Comparison of ENCODE assay signal across 25 mouse cellular contexts in genomic region chr17:28050210-28050609, GRCm38 (mm10). TPM values are rescaled to one million over a fixed set of nuclear protein-coding genes. Genes with fewer than 3 reads are reported as not detected.
DNase-seq lines count a peak whose midpoint lies in the region; ATAC-seq lines count a peak whose summit lies in the region.
"Had no signal": no experiment of that assay in that cellular context is flagged by ENCODE, and none has a peak within 500 bp of the region (broad histone marks: within the 10 kb centered on the region; RNA-seq: fewer than 3 reads in every experiment).

No protein-coding gene starts in this region.

- no peak overlapping the region for H3K4me3 ChIP-seq in heart, embryonic 11.5 days (ENCODE audit: low read depth, low read length)
- no peak overlapping the region for H3K4me3 ChIP-seq in midbrain, embryonic 12.5 days
- no peak overlapping the region for H3K4me3 ChIP-seq in midbrain, embryonic 10.5 days
- H3K4me3 ChIP-seq: forebrain, embryonic 10.5 days; heart, embryonic 13.5 days; hindbrain, embryonic 13.5 days; limb, embryonic 13.5 days; liver, embryonic 13.5 days; myocyte had no signal

- ATAC-seq in heart, embryonic 11.5 days (replicated peaks; ENCODE audit: insufficient number of reproducible peaks, low FRiP score, low TSS enrichment) = no peak
- ATAC-seq in midbrain, embryonic 12.5 days (ENCODE audit: low FRiP score, low read depth) = no peak
- ATAC-seq: activated CD4-positive, CD25-positive, alpha-beta regulatory T cell, adult 4 months; forebrain, embryonic 16.5 days; inflammation-experienced regulatory T-cells, adult 6 months; midbrain, embryonic 16.5 days had no signal

- no peaks in the 10 kb centered on the region for H3K4me1 ChIP-seq in heart, embryonic 11.5 days (ENCODE audit: control insufficient read depth, insufficient read depth, low read length)
- no peaks in the 10 kb centered on the region for H3K4me1 ChIP-seq in midbrain, embryonic 12.5 days
- no peaks in the 10 kb centered on the region for H3K4me1 ChIP-seq in midbrain, embryonic 10.5 days
- H3K4me1 ChIP-seq: heart, embryonic 13.5 days; limb, embryonic 13.5 days; liver, embryonic 13.5 days had no signal

- H3K27ac ChIP-seq in heart, embryonic 11.5 days (ENCODE audit: low read depth, low read length) = no peak overlapping the region
- no peak overlapping the region for H3K27ac ChIP-seq in midbrain, embryonic 12.5 days (replicated peaks)
- no peak overlapping the region for H3K27ac ChIP-seq in midbrain, embryonic 10.5 days (replicated peaks)
- H3K27ac ChIP-seq: forebrain, embryonic 10.5 days; heart, embryonic 13.5 days; hindbrain, embryonic 13.5 days; limb, embryonic 13.5 days; liver, embryonic 13.5 days had no signal

- no peaks in the 10 kb centered on the region for H3K9me3 ChIP-seq in heart, embryonic 11.5 days (replicated peaks; ENCODE audit: control insufficient read depth, low read length)
- no peaks in the 10 kb centered on the region for H3K9me3 ChIP-seq in midbrain, embryonic 12.5 days
- no peaks in the 10 kb centered on the region for H3K9me3 ChIP-seq in midbrain, embryonic 10.5 days (replicated peaks)
- H3K9me3 ChIP-seq: forebrain, embryonic 10.5 days; heart, embryonic 13.5 days; hindbrain, embryonic 13.5 days; limb, embryonic 13.5 days; liver, embryonic 13.5 days had no signal

- 87% methylated on average over 8 of the region's 8 CpGs for WGBS in heart, embryonic 11.5 days (ENCODE audit: insufficient replicate concordance)
- WGBS in midbrain, embryonic 12.5 days = 94% methylated on average over 8 of the region's 8 CpGs
- WGBS in midbrain, embryonic 10.5 days = 95% methylated on average over 8 of the region's 8 CpGs

- no peak overlapping the region for H3K9ac ChIP-seq in heart, embryonic 11.5 days (ENCODE audit: low read depth, low read length)
- 0 out of 2 replicates have a peak overlapping the region, but pooled peaks have one; percentile 4 for H3K9ac ChIP-seq in midbrain, embryonic 12.5 days (replicated peaks)
- H3K9ac ChIP-seq: heart, embryonic 13.5 days; hindbrain, embryonic 13.5 days; limb, embryonic 13.5 days; liver, embryonic 13.5 days had no signal

- H3K36me3 ChIP-seq in heart, embryonic 11.5 days (ENCODE audit: control insufficient read depth, insufficient read depth, low read length) = peaks cover 9% of the 10 kb centered on the region
- peaks cover 62% of the 10 kb centered on the region for H3K36me3 ChIP-seq in midbrain, embryonic 12.5 days
- peaks cover 71% of the 10 kb centered on the region for H3K36me3 ChIP-seq in midbrain, embryonic 10.5 days

- DNase-seq in adrenal gland, adult 2 months = peak; percentile 43
- no peak for DNase-seq in adrenal gland, adult 18-20 months (ENCODE audit: low spot score in 2 of 2)
- DNase-seq in heart, adult 18-20 months = peak; percentile 52 to 64
- DNase-seq in midbrain, embryonic 10.5 days (ENCODE audit: low spot score) = no peak
- DNase-seq in lung, postnatal 4 days = peak; percentile 43 to 63
- DNase-seq in left cerebral cortex, adult 8-10 months (ENCODE audit: low spot score in 2 of 2) = no peak
- DNase-seq: cerebellum, adult 9-11 months; gastrocnemius, postnatal 10 days; kidney, adult 18-20 months; kidney, postnatal 10 days; liver, embryonic 13.5 days; thymus, adult 18-20 months; thymus, postnatal 36 days had no signal

- no peak overlapping the region for H3K4me2 ChIP-seq in heart, embryonic 11.5 days
- no peak overlapping the region for H3K4me2 ChIP-seq in midbrain, embryonic 12.5 days (replicated peaks)
- H3K4me2 ChIP-seq: heart, embryonic 13.5 days; hindbrain, embryonic 13.5 days; limb, embryonic 13.5 days; liver, embryonic 13.5 days had no signal

- H3K27me3 ChIP-seq in heart, embryonic 11.5 days (ENCODE audit: control insufficient read depth, insufficient read depth, low read length) = no peaks in the 10 kb centered on the region
- H3K27me3 ChIP-seq in midbrain, embryonic 12.5 days = no peaks in the 10 kb centered on the region
- no peaks in the 10 kb centered on the region for H3K27me3 ChIP-seq in midbrain, embryonic 10.5 days (ENCODE audit: low read depth, poor library complexity, severe bottlenecking)
- H3K27me3 ChIP-seq: heart, embryonic 13.5 days; hindbrain, embryonic 13.5 days; limb, embryonic 13.5 days; liver, embryonic 13.5 days had no signal

RNA-seq across cellular contexts. Expression of gene Tcp11, which starts 30.2 kb away (rescaled TPM):
- total RNA-seq in adrenal gland, adult 2 months (2021) = under 1 TPM in 1 of 2 experiments, not detected in 1; 0.24 TPM
- polyA plus RNA-seq in adrenal gland, adult 2 months (2012; rRNA removed) = 0.08 TPM in 1 of 2 replicates, not detected in the other
- not detected for total RNA-seq in adrenal gland, adult 18-20 months (2021)
- total RNA-seq in heart, adult 18-20 months (2021) = under 1 TPM in 1 of 2 experiments, not detected in 1; 0.33 TPM
- polyA plus RNA-seq in heart, embryonic 11.5 days (2014; fragmentation: Nextera tagmentation; extraction: Ambion mirVana) = 0.34 and 0.49 TPM in 2 replicates
- 1.4 and 1.9 TPM in 2 replicates for polyA plus RNA-seq in midbrain, embryonic 12.5 days (2016; fragmentation: Nextera tagmentation; extraction: Ambion mirVana)
- 0.86 and 1.2 TPM in 2 replicates for polyA plus RNA-seq in midbrain, embryonic 10.5 days (2016; fragmentation: Nextera tagmentation; extraction: Ambion mirVana)
- 1 to 10 TPM in 1 of 4 experiments, under 1 TPM in 3; 0.41 to 1.0 (median 0.56) TPM for total RNA-seq in left cerebral cortex, adult 8-10 months (2022)
- total RNA-seq: gastrocnemius, postnatal 10 days; heart, postnatal 25 days had no signal
- polyA plus RNA-seq: myocyte had no signal

Comparison
In these comparisons a context has a peak if more than half of its experiments do, and no peak if none do; other contexts are left out.
1. DNase-seq: peak in adrenal gland, adult 2 months (single experiment), heart, adult 18-20 months (2 of 2) and lung, postnatal 4 days (2 of 2); none in adrenal gland, adult 18-20 months (0 of 2), midbrain, embryonic 10.5 days (single experiment) and left cerebral cortex, adult 8-10 months (0 of 2).